Mouse (Mus musculus) heart, embryonic 11.5 days (tissue): ENCODE measurements around the gene Wdr82. TPM values are rescaled to one million over a fixed set of nuclear protein-coding genes. Genes with fewer than 3 reads are reported as not detected.
A peak's percentile ranks its signal among the peaks of the same experiment; 100 is the strongest.

Experiments used
- ATAC-seq: fragments of 200-750 bp; cut with Nextera tagmentation; replicated peaks from 2 replicates; pipeline ENCODE4 v1.8.0; 2017; ENCODE audit warnings: moderate library complexity; ENCODE audit not compliant: insufficient number of reproducible peaks, low FRiP score, low TSS enrichment
- H3K27ac ChIP-seq: fragments of 300-500 bp; sonication (generic); 2 replicates; pipeline ENCODE4 v1.5.1; 2014; ENCODE audit warnings: mild to moderate bottlenecking, low read depth, low read length
- H3K27me3 ChIP-seq: fragments of 300-500 bp; sonication (generic); 2 replicates; pipeline ENCODE4 v1.6.1; 2014; ENCODE audit warnings: mild to moderate bottlenecking, low read length, mixed read lengths; ENCODE audit not compliant: control insufficient read depth, insufficient read depth
- H3K36me3 ChIP-seq: fragments of 300-500 bp; sonication (generic); 2 replicates; pipeline ENCODE4 v1.6.1; 2014; ENCODE audit warnings: mild to moderate bottlenecking, low read length, moderate library complexity, mixed read lengths; ENCODE audit not compliant: control insufficient read depth, insufficient read depth
- H3K4me1 ChIP-seq: fragments of 300-500 bp; sonication (generic); 2 replicates; pipeline ENCODE4 v1.6.1; 2014; ENCODE audit warnings: low read length; ENCODE audit not compliant: control insufficient read depth, insufficient read depth
- H3K4me2 ChIP-seq: fragments of 300-500 bp; sonication (generic); 2 replicates; pipeline ENCODE4 v1.6.1; 2014; ENCODE audit warnings: mild to moderate bottlenecking, moderate library complexity
- H3K4me3 ChIP-seq: fragments of 300-500 bp; sonication (generic); 2 replicates; pipeline ENCODE4 v1.5.1; 2014; ENCODE audit warnings: low read depth, low read length
- H3K9ac ChIP-seq: fragments of 300-500 bp; sonication (generic); 2 replicates; pipeline ENCODE4 v1.6.1; 2014; ENCODE audit warnings: mild to moderate bottlenecking, low read depth, low read length, moderate library complexity
- H3K9me3 ChIP-seq: fragments of 300-500 bp; sonication (generic); replicated peaks from 2 replicates; pipeline ENCODE4 v1.6.1; 2016; ENCODE audit warnings: low read length; ENCODE audit not compliant: control insufficient read depth
- WGBS: fragments of 180-500 bp; shearing (Covaris S2); extraction: QIAGEN DNeasy Blood & Tissue Kit; methylation state at CpG from one replicate; pipeline ENCODE4 v1.1.7; 2014; ENCODE audit not compliant: insufficient replicate concordance; 5-methylcytosine and 5-hydroxymethylcytosine counted together
- polyA plus RNA-seq: library from polyadenylated mRNA; unstranded; fragments of >200 nt; fragmentation: Nextera tagmentation; extraction: Ambion mirVana; gene quantifications from 2 replicates; pipeline ENCODE4 v1.2.1, GENCODE M21; 2014

Wdr82 gene
- polyA plus RNA-seq: 22.7 and 24.4 TPM in 2 replicates

DNA sequence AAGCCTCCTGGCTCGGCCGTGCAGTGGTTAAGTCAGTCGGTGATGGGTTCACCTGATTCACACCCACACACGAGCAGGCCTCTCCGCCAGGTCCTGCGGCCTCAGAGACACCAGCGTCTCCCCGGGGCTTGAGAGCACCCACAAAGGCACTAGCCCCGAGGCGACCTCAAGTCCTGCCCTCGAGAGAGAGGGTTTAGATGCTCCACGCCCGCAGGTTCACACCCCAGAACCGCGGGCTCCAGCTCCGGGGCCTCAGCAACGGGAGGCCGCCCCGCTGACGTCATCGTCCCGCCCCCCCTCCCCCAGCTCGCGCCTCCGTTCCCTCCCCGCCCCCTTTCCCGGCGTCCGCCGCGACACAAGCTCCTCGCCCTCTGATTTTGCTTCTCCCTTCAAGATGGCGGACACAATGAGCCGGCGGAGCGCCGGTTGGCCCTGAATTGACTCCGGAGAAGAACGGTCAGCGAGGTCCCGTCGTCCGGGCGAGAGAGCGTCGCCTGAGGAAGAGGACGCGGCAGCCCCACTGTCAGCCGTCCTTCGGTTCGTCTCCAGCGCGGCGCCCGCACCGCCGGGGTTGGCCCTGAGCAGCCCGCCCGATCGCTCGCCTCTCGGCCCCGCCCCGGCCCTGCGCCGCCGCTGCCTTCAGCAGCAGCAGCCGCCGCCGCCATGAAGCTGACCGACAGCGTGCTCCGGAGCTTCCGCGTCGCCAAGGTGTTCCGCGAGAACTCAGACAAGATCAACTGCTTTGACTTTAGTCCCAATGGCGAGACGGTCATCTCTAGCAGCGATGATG is at the start of gene Wdr82:
Gene Wdr82, plus strand, starts transcription at position 373 of the 790 bp plus-strand sequence.
- H3K4me3 ChIP-seq: peak within 1 kb of the TSS; percentile 98
- H3K4me1 ChIP-seq: peaks cover 24% of the 10 kb centered on the region
- peak within 1 kb of the TSS; percentile 83 for H3K4me2 ChIP-seq
- no peaks in the 10 kb centered on the region for H3K27me3 ChIP-seq
- H3K36me3 ChIP-seq: no peaks in the 10 kb centered on the region
- no peaks in the 10 kb centered on the region for H3K9me3 ChIP-seq
- ATAC-seq: peak; percentile 89
- WGBS: under 1% methylated on average over 71 of the region's 81 CpGs
- peak within 1 kb of the TSS; percentile 97 for H3K27ac ChIP-seq
- H3K9ac ChIP-seq: peak within 1 kb of the TSS; percentile 97

GRCm38 (mm10) chr9:106123599-106123998 is 47.1 kb upstream of the Wdr82 start:
- Histone ChIP-seq H3K36me3 (no peaks in the 10 kb centered on the region), H3K4me1 (no peaks in the 10 kb centered on the region), H3K27ac (no peak overlapping the region), H3K9ac (no peak overlapping the region), H3K27me3 (no peaks in the 10 kb centered on the region), H3K4me3 (no peak overlapping the region), H3K9me3 (no peaks in the 10 kb centered on the region), H3K4me2 (no peak overlapping the region)
- ATAC-seq: no peak
- WGBS: 42% methylated on average over 4 of the region's 4 CpGs

DNA sequence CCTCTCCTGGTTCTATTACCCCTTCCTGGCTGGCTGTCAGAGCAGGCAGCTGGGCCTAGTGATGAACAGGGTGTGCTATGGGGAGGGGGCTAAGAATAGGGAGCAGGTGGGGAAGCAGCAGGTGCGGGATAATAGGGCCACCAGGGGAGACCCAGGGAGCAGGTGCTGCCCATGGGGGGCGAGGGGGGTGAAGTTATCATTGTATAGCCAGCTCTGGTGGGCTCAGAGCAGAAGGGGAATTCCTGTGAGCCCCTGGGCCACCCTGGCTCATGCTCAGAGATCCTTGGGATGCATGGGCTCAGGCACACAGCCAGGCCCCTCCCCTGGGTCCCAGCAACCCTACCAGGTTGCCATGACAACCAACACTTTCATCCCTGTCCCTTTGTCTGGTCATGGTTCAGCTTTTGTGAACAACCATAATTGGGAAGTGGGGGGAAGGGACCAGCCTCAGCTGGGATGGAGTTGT is 43.9 kb upstream of the Wdr82 start:
- no peak for ATAC-seq
- 50% methylated on average over 2 of the region's 2 CpGs for WGBS
- Histone ChIP-seq H3K9me3 (no peaks in the 10 kb centered on the region), H3K4me1 (no peaks in the 10 kb centered on the region), H3K27ac (no peak overlapping the region), H3K4me2 (no peak overlapping the region), H3K27me3 (no peaks in the 10 kb centered on the region), H3K9ac (no peak overlapping the region), H3K4me3 (no peak overlapping the region), H3K36me3 (no peaks in the 10 kb centered on the region)

- WGBS: 77% methylated on average over 2 of the region's 2 CpGs
- no peak overlapping the region for H3K4me3 ChIP-seq
- no peak for ATAC-seq
- no peak overlapping the region for H3K4me2 ChIP-seq
- no peaks in the 10 kb centered on the region for H3K4me1 ChIP-seq
- no peaks in the 10 kb centered on the region for H3K9me3 ChIP-seq
- H3K36me3 ChIP-seq: no peaks in the 10 kb centered on the region
- H3K27me3 ChIP-seq: no peaks in the 10 kb centered on the region
- no peak overlapping the region for H3K9ac ChIP-seq
- no peak overlapping the region for H3K27ac ChIP-seq
Measured at GRCm38 (mm10) chr9:106129072-106129471, 41.7 kb upstream of the Wdr82 start.

DNA sequence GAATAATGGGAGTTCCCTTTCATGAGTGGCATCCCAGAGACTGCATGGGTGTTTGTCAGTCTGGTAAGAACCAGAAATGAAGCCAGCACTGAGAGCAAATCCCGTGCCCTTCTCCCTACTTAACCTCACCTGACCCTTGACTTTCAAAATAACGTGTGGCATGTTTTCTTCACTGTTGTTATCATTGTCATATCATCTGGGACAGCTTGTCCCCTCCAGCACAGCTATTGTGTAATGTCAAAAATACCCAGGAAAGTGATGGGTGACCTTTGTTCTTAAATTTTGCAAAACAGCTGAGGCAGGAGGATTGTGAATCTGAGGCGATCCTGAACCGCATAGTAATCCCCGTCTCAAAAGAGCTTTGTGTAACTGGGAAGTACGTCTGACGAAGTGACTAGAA is 40.5 kb upstream of the Wdr82 start:
- Histone ChIP-seq H3K9me3 (no peaks in the 10 kb centered on the region), H3K36me3 (no peaks in the 10 kb centered on the region), H3K4me3 (no peak overlapping the region), H3K27me3 (no peaks in the 10 kb centered on the region), H3K27ac (no peak overlapping the region), H3K4me1 (no peaks in the 10 kb centered on the region), H3K4me2 (no peak overlapping the region), H3K9ac (no peak overlapping the region)
- ATAC-seq: no peak
- WGBS: 69% methylated on average over 7 of the region's 7 CpGs

DNA sequence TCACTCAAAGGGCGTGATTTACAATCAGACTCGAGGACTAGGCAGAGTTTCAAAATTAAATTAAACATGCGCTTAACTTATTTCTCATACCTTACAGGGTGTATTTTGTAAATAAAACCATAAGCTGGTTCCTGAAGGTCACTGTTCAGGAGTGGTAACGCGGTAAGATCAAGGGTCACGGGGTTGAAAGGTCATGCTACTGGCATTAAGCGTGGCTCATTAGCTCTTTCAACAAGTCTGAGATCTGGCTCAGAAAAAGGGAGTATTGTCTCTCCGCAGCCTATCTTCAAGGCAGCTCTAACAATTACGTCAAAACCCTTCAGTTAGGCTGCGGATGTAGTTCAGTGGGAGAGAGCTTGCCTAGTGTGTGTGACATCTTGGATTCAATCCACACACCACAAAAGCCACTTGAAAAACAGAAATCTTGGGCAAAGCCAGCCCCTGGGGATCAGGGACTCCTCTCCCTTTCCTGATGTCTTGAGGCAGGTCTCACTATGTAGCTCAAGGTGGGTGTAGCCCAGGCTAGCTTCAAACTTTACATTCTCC is 33.0 kb upstream of the Wdr82 start:
- Histone ChIP-seq H3K9ac (no peak overlapping the region), H3K27ac (no peak overlapping the region), H3K4me2 (no peak overlapping the region), H3K36me3 (no peaks in the 10 kb centered on the region), H3K4me1 (no peaks in the 10 kb centered on the region), H3K4me3 (no peak overlapping the region), H3K9me3 (no peaks in the 10 kb centered on the region), H3K27me3 (no peaks in the 10 kb centered on the region)
- 70% methylated on average over 10 of the region's 10 CpGs for WGBS
- no peak for ATAC-seq

GRCm38 (mm10) chr9:106139763-106140162 is 31.0 kb upstream of the Wdr82 start:
- no peak for ATAC-seq
- H3K4me3 ChIP-seq: no peak overlapping the region
- no peaks in the 10 kb centered on the region for H3K4me1 ChIP-seq
- H3K9ac ChIP-seq: no peak overlapping the region
- no peaks in the 10 kb centered on the region for H3K27me3 ChIP-seq
- 60% methylated on average over 10 of the region's 10 CpGs for WGBS
- no peak overlapping the region for H3K4me2 ChIP-seq
- no peaks in the 10 kb centered on the region for H3K36me3 ChIP-seq
- H3K9me3 ChIP-seq: no peaks in the 10 kb centered on the region
- no peak overlapping the region for H3K27ac ChIP-seq

- 80% methylated on average over 12 of the region's 12 CpGs for WGBS
- Histone ChIP-seq H3K27ac (no peak overlapping the region), H3K36me3 (no peaks in the 10 kb centered on the region), H3K27me3 (peaks cover 7% of the 10 kb centered on the region), H3K4me2 (no peak overlapping the region), H3K9ac (no peak overlapping the region), H3K4me3 (no peak overlapping the region), H3K4me1 (no peaks in the 10 kb centered on the region), H3K9me3 (no peaks in the 10 kb centered on the region)
- ATAC-seq: no peak
Measured at GRCm38 (mm10) chr9:106141955-106142354, 28.8 kb upstream of the Wdr82 start.

DNA sequence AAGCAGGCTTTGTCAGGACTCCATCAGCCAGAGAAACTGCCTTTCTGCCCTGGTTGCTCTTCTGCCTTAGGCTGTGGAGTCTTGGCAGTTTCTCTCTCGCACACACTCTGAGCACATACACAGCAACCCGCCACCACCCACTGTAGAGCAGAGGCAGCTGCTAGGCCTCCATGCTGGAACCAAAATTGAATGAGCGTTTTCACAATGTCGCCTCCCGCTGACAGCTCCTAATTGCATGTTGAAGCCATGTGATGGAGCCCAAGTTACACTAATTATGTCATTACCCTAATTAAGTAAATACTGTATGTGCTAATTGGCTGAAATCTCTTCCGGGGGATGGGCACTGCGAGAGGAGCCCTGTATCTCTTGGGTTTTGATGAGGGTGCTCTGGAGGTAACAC is 26.6 kb upstream of the Wdr82 start:
- Histone ChIP-seq H3K36me3 (no peaks in the 10 kb centered on the region), H3K9me3 (no peaks in the 10 kb centered on the region), H3K27me3 (peaks cover 29% of the 10 kb centered on the region), H3K4me3 (no peak overlapping the region), H3K27ac (no peak overlapping the region), H3K9ac (no peak overlapping the region), H3K4me1 (peaks cover 6% of the 10 kb centered on the region), H3K4me2 (no peak overlapping the region)
- WGBS: 76% methylated on average over 7 of the region's 7 CpGs
- ATAC-seq: no peak
